Mouse (Mus musculus) retina, postnatal 1 day (tissue): Measurements from ENCODE around the gene Krt42.
"Not testable (repeated sequence)": the region's sequence is repeated elsewhere in the genome, so short reads cannot be mapped to it uniquely, and the experiment has no call there.

Experiments used
- DNase-seq: peaks from one replicate; pipeline ENCODE4 v3.0.0-alpha.2; 2012

Krt42 gene

DNA sequence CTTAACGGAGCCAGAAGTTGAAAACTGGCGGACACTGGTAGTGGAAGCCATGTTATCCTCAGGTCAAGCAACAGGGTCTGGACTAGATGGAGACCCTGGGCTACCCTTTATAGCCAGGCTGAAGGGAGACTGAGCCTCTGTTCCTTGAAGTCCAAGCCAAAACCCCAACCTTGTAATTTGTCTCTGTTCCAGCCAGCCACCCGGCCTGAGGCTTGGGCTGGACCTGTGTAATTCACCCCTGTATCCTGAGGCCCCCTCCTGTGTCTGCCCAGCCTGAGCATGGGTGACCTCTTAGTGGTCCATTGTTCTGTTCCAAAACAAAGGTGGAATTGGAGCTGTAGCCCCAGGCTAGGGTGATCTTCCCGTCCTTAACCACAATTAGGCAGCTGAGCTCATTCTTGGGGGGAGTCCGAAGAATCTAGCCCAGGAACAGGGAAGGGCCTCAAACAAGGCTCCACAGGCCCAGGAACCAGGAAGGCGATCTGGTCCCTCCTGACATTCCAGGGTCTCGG lies at the start of gene Krt42:
TSS of gene Krt42 (minus strand) at position 51 of the 512 bp plus-strand sequence.
- no peak for DNase-seq

DNA sequence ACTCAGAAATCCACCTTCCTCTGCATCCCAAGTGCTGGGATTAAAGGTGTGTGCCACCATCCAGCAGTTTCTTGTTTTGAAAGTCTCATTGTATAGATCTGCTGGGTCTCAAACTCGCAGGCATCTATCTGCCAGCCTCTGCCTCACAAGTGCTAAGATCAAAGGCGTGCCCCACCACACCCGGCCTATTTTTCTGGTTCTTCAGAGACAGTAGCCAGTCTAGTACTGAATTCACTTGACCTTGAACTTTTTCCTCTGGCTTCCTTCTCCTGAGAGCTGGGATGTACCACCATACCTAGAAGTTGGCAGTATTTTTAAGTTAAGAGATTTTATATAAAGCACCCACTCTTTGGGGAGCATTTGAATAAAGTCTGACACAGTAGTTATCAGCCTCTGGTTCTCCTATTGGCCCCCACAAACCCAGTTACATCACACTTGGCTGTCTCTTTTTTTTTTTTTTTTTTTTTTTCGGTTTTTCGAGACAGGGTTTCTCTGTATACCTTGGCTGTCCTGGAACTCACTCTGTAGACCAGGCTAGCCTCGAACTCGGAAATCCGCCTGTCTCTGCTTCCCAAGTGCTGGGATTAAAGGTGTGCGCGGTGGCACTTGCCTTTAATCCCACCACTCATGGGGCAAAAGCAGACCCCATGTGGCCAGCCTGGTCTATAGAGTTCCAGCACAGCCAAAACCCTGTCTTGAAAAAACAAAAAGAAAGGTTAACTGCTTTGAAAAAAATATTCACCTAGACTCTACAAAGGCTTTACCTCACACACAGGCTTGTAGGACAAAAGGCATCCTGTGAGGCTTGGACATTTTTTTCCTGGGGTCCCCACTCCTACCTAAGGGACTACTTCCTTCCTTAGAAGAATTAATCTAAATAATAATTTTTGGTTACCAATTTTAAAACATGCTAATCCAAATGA lies 49.1 kb upstream of the Krt42 start:
- no peak for DNase-seq

DNA sequence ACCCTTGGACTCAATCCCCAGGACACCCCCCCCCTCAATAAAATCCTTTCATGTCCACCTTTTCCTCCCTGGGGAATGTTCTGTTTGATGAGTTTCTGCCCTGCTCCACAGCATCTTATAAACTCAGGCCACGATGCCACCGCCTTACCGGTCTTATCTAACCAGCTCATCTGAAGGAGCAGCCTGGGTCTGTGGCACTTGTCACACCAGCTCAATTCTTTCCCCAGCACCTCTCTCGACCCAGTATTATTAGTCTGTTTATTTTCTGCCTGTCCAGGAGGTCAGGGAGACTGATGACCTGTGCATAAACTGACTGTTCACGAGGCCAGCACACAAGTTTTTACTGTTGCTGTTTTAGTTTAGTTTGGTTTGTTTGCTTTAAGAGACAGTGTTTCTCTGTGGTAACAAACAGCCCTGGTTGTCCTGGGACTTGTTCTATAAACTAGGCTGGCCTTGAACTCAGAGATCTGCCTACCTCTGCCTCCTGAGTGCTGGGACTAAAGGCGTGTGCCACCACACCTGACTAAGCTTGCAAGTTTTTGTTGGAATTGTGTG lies 48.2 kb upstream of the Krt42 start:
- no peak for DNase-seq

DNA sequence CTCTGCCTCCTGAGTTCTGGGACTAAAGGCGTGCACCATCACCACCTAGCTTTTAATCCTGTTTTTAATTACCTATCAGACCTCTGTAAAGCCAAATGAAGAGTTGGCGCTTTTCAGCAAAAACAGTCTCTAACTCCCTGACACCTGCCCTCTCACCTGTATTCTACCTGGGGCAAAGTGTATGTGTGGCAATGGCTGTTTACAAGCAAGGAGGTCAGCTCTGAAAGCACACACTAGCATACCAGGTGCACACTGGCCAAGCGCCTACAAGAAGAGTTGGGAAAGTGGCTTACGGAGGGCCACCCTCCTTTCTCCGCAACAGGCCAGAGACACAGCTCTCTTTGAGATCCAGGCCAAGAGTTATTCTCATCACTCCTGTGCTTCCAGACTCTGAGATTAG lies 45.8 kb upstream of the Krt42 start:
- DNase-seq = no peak

GRCm38 (mm10) chr11:100313424-100313823 lies 43.8 kb upstream of the Krt42 start:
- no peak for DNase-seq

DNA sequence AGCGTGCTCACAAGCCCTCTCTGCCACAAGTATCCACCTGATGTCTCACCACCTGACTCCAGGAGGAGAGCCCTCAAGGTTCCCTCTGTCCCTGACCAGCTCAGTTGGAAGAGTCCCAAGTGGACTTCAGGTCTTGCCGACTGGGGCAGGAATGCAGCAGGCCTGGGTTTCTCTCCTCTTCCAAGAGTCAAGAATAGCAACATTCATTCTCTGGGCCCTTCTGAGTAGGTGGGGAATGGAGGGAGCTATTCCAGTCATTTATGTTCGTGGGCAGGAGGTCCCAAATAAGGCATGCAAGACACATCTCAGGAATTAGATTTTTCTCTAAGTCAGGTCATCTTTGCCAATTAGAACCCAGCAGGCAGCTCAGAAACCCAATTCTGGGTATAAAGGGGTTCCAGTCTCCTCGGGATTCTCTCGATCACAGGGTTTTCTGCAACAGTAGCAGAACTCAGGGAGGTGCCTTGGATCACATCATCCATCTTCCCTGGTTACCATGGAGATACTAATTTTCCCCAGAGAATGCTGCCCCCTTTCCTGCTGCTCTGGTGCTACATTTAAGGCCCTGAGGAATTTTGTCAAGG lies 42.5 kb upstream of the Krt42 start:
- DNase-seq = no peak

DNA sequence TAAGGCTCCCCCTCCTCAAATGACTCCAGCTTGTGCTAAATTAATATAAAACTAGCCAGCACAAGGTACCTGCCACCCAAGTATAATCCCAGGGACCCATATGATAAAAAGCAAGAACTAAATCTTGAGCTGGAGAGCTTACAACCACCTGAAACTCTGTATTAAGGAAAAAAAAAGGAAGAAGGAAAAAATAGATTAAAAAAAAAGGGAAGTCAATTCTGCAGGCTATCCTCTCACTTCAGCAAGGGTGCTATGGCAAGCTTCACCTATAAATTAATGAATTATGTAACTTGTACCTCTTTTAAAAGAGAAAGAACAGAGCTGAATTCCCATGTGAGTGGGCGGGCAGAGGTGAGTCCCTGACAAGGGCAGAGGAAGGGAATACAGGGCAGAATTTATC lies 42.0 kb upstream of the Krt42 start:
- no peak for DNase-seq

DNA sequence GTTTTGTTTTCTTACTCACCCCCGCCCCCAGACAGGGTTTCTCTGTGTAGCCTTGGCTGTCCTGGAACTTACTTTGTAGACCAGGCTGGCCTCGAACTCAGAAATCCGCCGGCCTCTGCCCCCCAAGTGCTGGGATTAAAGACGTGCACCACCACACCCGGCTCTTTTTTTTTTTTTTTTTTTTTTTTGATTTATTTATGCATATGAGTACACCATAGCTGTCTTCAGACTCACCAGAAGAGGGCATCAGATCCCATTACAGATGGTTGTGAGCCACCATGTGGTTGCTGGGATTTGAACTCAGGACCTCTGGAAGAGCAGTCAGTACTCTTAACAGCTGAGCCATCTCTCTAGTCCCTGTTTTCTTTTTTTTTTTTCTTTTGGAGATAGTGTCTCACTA lies 39.0 kb upstream of the Krt42 start:
- not testable (repeated sequence) for DNase-seq

GRCm38 (mm10) chr11:100307900-100308299 lies 38.2 kb upstream of the Krt42 start:
- no peak for DNase-seq

- no peak for DNase-seq
Measured at GRCm38 (mm10) chr11:100301292-100301691, 31.6 kb upstream of the Krt42 start.

DNA sequence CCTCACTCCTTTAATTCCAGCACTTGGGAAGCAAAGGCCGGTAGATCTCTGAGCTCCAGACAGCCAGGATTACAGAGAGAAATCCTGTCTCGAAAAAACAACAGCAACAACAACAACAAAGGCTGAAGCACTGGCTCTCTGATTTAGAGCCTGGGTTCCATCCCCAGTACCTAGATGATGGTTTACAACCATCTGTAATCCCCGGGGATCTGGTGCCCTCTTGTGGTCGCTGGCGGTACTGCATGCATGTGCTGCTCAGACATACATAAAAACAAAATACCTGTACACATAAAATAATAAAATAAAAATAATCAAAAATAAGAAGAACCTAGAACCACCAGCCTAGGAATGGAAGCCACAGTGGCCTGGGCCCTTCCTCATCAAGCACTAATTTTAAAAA lies 30.6 kb upstream of the Krt42 start:
- DNase-seq = peak; percentile 70

- peak; percentile 76 for DNase-seq
Measured at GRCm38 (mm10) chr11:100298274-100299036, 28.8 kb upstream of the Krt42 start.

GRCm38 (mm10) chr11:100297801-100298200 lies 28.1 kb upstream of the Krt42 start:
- DNase-seq = no peak

GRCm38 (mm10) chr11:100295308-100295707 lies 25.6 kb upstream of the Krt42 start:
- peak; percentile 91 for DNase-seq

- DNase-seq = no peak
Measured at GRCm38 (mm10) chr11:100292884-100293283, 23.2 kb upstream of the Krt42 start.

GRCm38 (mm10) chr11:100290235-100290634 lies 20.6 kb upstream of the Krt42 start:
- DNase-seq = peak; percentile 54

- DNase-seq = no peak
Measured at GRCm38 (mm10) chr11:100288942-100289341, 19.3 kb upstream of the Krt42 start.

GRCm38 (mm10) chr11:100287024-100287423 lies 17.4 kb upstream of the Krt42 start:
- no peak for DNase-seq

DNA sequence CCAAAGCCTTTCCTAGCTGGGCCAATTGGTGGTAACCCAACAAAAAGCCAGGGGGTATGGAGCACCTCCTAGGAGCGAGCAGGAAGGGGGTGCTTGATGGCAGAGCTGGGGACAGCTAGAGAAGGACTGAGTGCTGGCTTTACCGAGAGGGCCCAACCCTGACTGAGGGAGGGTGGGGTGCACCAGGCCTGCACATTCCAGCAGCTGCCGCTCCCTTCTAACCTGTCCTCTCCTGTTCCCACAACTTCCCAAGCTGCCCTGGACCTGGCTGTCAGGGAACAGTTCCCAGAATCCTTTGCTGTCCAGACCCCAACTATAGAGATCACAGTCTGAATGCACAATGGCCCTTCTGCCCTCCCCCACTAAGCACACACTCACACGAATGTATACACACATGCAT lies 15.3 kb upstream of the Krt42 start:
- no peak for DNase-seq

DNA sequence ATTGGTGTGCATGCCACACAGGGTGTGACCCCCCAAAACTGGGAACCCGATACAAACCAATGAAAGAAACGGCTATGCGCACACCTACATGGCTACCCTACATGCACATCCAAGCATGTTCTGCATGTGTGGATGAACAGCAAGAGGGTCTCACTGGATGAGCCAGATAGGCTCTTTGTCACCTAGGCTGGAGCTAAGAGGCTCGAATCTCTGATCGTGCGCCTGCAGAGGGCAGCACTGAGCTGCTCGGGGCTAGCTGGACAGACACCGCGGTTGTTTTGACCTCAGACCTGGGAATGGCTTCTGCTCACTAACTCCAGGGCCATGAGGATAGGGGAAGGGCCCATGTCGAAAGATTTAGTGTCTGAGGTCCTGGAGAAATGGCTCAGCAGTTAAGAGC lies 12.9 kb upstream of the Krt42 start:
- DNase-seq = peak; percentile 79

- peak; percentile 90 for DNase-seq
Measured at GRCm38 (mm10) chr11:100281596-100282544, 12.2 kb upstream of the Krt42 start.

- DNase-seq = no peak
Measured at GRCm38 (mm10) chr11:100278759-100279158, 9.1 kb upstream of the Krt42 start.
